Mouse (Mus musculus): ENCODE measurements around the gene Kif7.

The Kif7 gene

GRCm38 (mm10) chr7:79721386-79721977 is 6.0 kb upstream of the Kif7 start:
- DNase-seq, result peak; percentile 70

GRCm38 (mm10) chr7:79710831-79711230 is 4.7 kb downstream of the Kif7 start:
- DNase-seq, result no peak

- peak; percentile 43 for DNase-seq
Measured at GRCm38 (mm10) chr7:79710130-79710607, 5.4 kb downstream of the Kif7 start.

- DNase-seq, result no peak
Measured at GRCm38 (mm10) chr7:79705210-79705609, 10.3 kb downstream of the Kif7 start.

GRCm38 (mm10) chr7:79702755-79703154 is 12.8 kb downstream of the Kif7 start:
- DNase-seq, result no peak

GRCm38 (mm10) chr7:79696495-79696894 is 19.0 kb downstream of the Kif7 start:
- DNase-seq, result no peak

- no peak for DNase-seq
Measured at GRCm38 (mm10) chr7:79680231-79680630, 35.3 kb downstream of the Kif7 start.

GRCm38 (mm10) chr7:79679186-79679585 is 36.3 kb downstream of the Kif7 start:
- DNase-seq, result no peak

- no peak for DNase-seq
Measured at GRCm38 (mm10) chr7:79670900-79671604, 44.5 kb downstream of the Kif7 start.

- no peak for DNase-seq
Measured at GRCm38 (mm10) chr7:79666690-79667089, 48.8 kb downstream of the Kif7 start.

GRCm38 (mm10) chr7:79661253-79661890 is 54.1 kb downstream of the Kif7 start:
- DNase-seq, result no peak

- no peak for DNase-seq
Measured at GRCm38 (mm10) chr7:79660291-79661150, 55.0 kb downstream of the Kif7 start.

GRCm38 (mm10) chr7:79659578-79660290 is 55.8 kb downstream of the Kif7 start, which contains the start of gene Ticrr:
Ticrr (plus strand) TSS chr7:79660196.
- peak; percentile 98 for DNase-seq

GRCm38 (mm10) chr7:79654586-79654985 is 60.9 kb downstream of the Kif7 start:
- no peak for DNase-seq

- DNase-seq, result no peak
Measured at GRCm38 (mm10) chr7:79654185-79654584, 61.3 kb downstream of the Kif7 start.

- DNase-seq, result peak; percentile 56
Measured at GRCm38 (mm10) chr7:79649005-79649404, 66.5 kb downstream of the Kif7 start.

Measured in kidney, postnatal 14 days (tissue).